Mouse (Mus musculus): ENCODE results near the gene Ctps. TPM values are rescaled to one million over a fixed set of nuclear protein-coding genes. Genes with fewer than 3 reads are reported as not detected.

Gene Ctps
- polyA plus RNA-seq (2014; fragmentation: Nextera tagmentation; extraction: Ambion mirVana): 104 and 109 TPM in 2 replicates

GRCm38 (mm10) chr4:120569486-120570437 is at the start of gene Ctps:
Ctps (minus strand) TSS chr4:120570276.
- Histone ChIP-seq H3K36me3 (ENCODE audit: control insufficient read depth, insufficient read depth, low read length) (peaks cover 10% of the 10 kb centered on the region), H3K9ac (ENCODE audit: low read length) (peak within 1 kb of the TSS; percentile 95), H3K9me3 (ENCODE audit: control insufficient read depth, low read length) (no peaks in the 10 kb centered on the region), H3K4me2 (ENCODE audit: low read length) (peak within 1 kb of the TSS; percentile 73), H3K4me3 (ENCODE audit: control insufficient read depth in 1 of 2, insufficient read depth in 1 of 2, low read depth in 1 of 2, low read length in 2 of 2) (peak within 1 kb of the TSS; percentile 78 to 83), H3K27ac (replicated peaks in 1 of 2; ENCODE audit: control insufficient read depth in 1 of 2, insufficient read depth in 1 of 2, low read depth in 2 of 2, low read length in 2 of 2) (peak within 1 kb of the TSS; percentile 85 to 89), H3K27me3 (ENCODE audit: control insufficient read depth, insufficient read depth, low read length) (no peaks in the 10 kb centered on the region), H3K4me1 (ENCODE audit: control insufficient read depth in 2 of 2, insufficient read depth in 2 of 2, low read length in 2 of 2) (peaks cover 7 to 44% of the 10 kb centered on the region in 2 experiments)
- peak; percentile 94 for ATAC-seq (ENCODE audit: insufficient number of reproducible peaks, insufficient read depth, low FRiP score, low read depth)
- under 1% methylated on average over 97 of the region's 97 CpGs for WGBS

DNA sequence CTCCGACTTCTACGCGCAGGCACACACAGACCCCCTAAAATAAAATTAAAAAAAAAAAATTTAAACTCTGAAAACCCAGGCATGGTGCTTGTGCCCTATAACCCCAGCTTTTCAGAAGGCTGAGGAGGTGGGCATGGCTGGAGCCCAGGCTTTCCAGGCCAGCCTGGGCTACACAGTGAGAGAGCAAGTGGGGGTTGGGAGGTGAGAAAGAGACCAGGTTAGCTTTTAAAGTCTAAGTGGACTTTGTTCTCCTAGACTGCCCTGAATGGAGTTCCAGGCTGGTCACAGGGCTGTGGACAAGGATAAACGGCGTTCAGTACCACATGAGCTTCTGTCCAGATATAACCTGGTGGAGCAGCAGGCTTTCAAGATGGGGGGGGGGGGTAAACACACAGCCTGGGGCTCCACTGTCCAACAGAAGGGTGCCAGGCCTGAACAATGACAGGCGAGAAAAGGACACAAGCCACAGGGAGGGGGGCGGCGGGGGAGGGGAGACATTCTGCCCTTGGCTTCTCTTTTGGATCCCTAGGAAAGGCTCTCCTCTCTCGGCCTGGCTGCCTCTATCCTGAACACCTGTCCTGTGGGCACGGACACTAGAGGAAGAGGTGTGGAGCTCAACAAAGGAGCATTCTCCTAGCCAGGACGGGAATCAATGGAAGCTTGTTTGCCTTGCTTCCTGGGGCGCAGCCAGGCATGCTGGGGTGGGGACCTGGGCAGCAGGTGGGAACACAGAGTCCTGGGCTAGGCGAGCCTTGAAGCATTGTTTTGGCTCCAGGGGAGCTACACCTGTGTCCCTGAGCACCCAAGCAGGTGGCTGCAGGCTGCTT is 46.3 kb upstream of the Ctps start:
- ATAC-seq (ENCODE audit: insufficient number of reproducible peaks, insufficient read depth, low FRiP score, low read depth): no peak
- H3K4me1 ChIP-seq (ENCODE audit: control insufficient read depth in 2 of 2, insufficient read depth in 2 of 2, low read length in 2 of 2): peaks cover 25 to 36% of the 10 kb centered on the region in 2 experiments
- 0 out of 2 replicates have a peak overlapping the region, but pooled peaks have one; percentile 2 for H3K4me2 ChIP-seq (ENCODE audit: low read length)
- no peaks in the 10 kb centered on the region for H3K36me3 ChIP-seq (ENCODE audit: control insufficient read depth, insufficient read depth, low read length)
- 51% methylated on average over 13 of the region's 13 CpGs for WGBS
- no peaks in the 10 kb centered on the region for H3K27me3 ChIP-seq (ENCODE audit: control insufficient read depth, insufficient read depth, low read length)
- no peak overlapping the region for H3K4me3 ChIP-seq (ENCODE audit: control insufficient read depth in 1 of 2, insufficient read depth in 1 of 2, low read depth in 1 of 2, low read length in 2 of 2)
- peak overlapping the region; percentile 99 to 100 for H3K27ac ChIP-seq (replicated peaks in 1 of 2; ENCODE audit: control insufficient read depth in 1 of 2, insufficient read depth in 1 of 2, low read depth in 2 of 2, low read length in 2 of 2)
- H3K9me3 ChIP-seq (ENCODE audit: control insufficient read depth, low read length): no peaks in the 10 kb centered on the region
- peak overlapping the region; percentile 66 for H3K9ac ChIP-seq (ENCODE audit: low read length)

DNA sequence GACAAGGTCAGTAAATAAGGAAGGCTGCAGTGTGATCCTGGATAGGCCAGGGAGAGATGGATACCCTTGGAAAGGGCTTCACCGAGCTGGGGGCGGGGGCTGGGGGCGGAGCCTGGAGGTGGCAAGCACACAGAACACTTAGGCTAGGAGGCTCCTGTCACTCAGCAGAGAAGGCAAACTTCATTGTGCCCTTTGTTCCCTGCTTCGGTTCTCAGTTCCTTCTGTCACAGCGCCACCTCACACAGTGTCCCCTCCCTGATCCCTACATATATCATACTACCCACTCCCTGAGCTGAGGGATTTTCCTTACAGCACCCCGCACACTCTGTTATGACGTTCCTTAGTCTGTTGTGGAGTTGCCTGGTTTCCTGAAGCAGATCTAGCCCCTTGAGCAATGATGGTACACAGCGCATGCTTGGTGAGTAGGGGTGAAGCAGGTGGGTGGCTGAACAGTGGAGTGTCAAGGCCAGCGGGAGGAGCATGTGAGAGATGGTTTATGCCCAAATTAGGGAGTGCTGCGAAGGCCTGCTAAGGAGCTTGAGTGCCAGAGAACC is 45.5 kb upstream of the Ctps start:
- Histone ChIP-seq H3K4me3 (ENCODE audit: control insufficient read depth in 1 of 2, insufficient read depth in 1 of 2, low read depth in 1 of 2, low read length in 2 of 2) (0 out of 4 replicates have a peak overlapping the region, but pooled peaks of 1 of the 2 experiments have one; percentile 4), H3K9ac (ENCODE audit: low read length) (peak overlapping the region; percentile 44), H3K27ac (replicated peaks in 1 of 2; ENCODE audit: control insufficient read depth in 1 of 2, insufficient read depth in 1 of 2, low read depth in 2 of 2, low read length in 2 of 2) (peak overlapping the region; percentile 99 to 100), H3K36me3 (ENCODE audit: control insufficient read depth, insufficient read depth, low read length) (no peaks in the 10 kb centered on the region), H3K27me3 (ENCODE audit: control insufficient read depth, insufficient read depth, low read length) (no peaks in the 10 kb centered on the region), H3K4me2 (ENCODE audit: low read length) (peak overlapping the region; percentile 4), H3K9me3 (ENCODE audit: control insufficient read depth, low read length) (no peaks in the 10 kb centered on the region), H3K4me1 (ENCODE audit: control insufficient read depth in 2 of 2, insufficient read depth in 2 of 2, low read length in 2 of 2) (peaks cover 31 to 44% of the 10 kb centered on the region in 2 experiments)
- ATAC-seq (ENCODE audit: insufficient number of reproducible peaks, insufficient read depth, low FRiP score, low read depth): peak; percentile 73
- WGBS: 20% methylated on average over 10 of the region's 10 CpGs

- no peaks in the 10 kb centered on the region for H3K9me3 ChIP-seq (ENCODE audit: control insufficient read depth, low read length)
- H3K9ac ChIP-seq (ENCODE audit: low read length): no peak overlapping the region
- WGBS: 75% methylated on average over 9 of the region's 9 CpGs
- no peaks in the 10 kb centered on the region for H3K27me3 ChIP-seq (ENCODE audit: control insufficient read depth, insufficient read depth, low read length)
- peak overlapping the region; percentile 99 to 100 for H3K27ac ChIP-seq (replicated peaks in 1 of 2; ENCODE audit: control insufficient read depth in 1 of 2, insufficient read depth in 1 of 2, low read depth in 2 of 2, low read length in 2 of 2)
- ATAC-seq (ENCODE audit: insufficient number of reproducible peaks, insufficient read depth, low FRiP score, low read depth): no peak
- no peak overlapping the region for H3K4me3 ChIP-seq (ENCODE audit: control insufficient read depth in 1 of 2, insufficient read depth in 1 of 2, low read depth in 1 of 2, low read length in 2 of 2)
- H3K4me2 ChIP-seq (ENCODE audit: low read length): no peak overlapping the region
- H3K36me3 ChIP-seq (ENCODE audit: control insufficient read depth, insufficient read depth, low read length): no peaks in the 10 kb centered on the region
- H3K4me1 ChIP-seq (ENCODE audit: control insufficient read depth in 2 of 2, insufficient read depth in 2 of 2, low read length in 2 of 2): peaks cover 35 to 53% of the 10 kb centered on the region in 2 experiments
Observed at GRCm38 (mm10) chr4:120614644-120615043, 44.6 kb upstream of the Ctps start.

DNA sequence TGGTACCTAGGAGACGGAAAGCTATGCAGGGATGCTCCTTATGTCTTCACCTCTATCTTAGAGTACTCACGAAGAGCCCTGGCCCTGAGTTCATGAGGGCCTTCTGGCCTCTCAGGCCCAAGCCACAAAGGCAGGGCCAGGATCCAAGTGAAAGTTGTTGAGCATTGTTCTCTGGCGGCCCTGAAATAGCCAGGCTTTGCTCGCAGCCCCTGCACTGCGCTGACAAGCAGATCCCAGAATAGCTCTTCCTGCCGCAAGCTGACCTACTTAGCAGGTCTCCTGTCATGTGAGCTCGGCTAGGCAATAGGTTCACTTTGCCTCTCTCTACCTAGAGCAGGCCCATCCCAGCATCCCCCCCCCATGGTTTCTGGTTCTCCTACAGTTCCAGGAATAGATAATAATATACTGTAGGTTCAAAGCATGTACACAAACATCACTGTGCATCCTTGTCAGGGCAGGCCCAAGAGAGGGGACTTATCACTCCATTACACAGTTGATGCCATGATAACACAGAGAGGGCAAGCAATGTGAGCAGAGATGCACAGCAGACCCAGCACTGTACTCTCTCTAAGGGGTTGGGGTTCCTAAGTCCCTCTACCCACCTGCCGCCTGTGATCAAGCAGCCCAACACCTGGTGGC is 43.7 kb upstream of the Ctps start:
- Histone ChIP-seq H3K4me2 (ENCODE audit: low read length) (peak overlapping the region; percentile 60), H3K27ac (replicated peaks in 1 of 2; ENCODE audit: control insufficient read depth in 1 of 2, insufficient read depth in 1 of 2, low read depth in 2 of 2, low read length in 2 of 2) (peak overlapping the region; percentile 99 to 100), H3K9me3 (ENCODE audit: control insufficient read depth, low read length) (no peaks in the 10 kb centered on the region), H3K9ac (ENCODE audit: low read length) (peak overlapping the region; percentile 82), H3K4me3 (ENCODE audit: control insufficient read depth in 1 of 2, insufficient read depth in 1 of 2, low read depth in 1 of 2, low read length in 2 of 2) (peak overlapping the region; percentile 34 to 40), H3K4me1 (ENCODE audit: control insufficient read depth in 2 of 2, insufficient read depth in 2 of 2, low read length in 2 of 2) (peaks cover 39 to 58% of the 10 kb centered on the region in 2 experiments), H3K36me3 (ENCODE audit: control insufficient read depth, insufficient read depth, low read length) (no peaks in the 10 kb centered on the region), H3K27me3 (ENCODE audit: control insufficient read depth, insufficient read depth, low read length) (no peaks in the 10 kb centered on the region)
- 13% methylated on average over 8 of the region's 8 CpGs for WGBS
- ATAC-seq (ENCODE audit: insufficient number of reproducible peaks, insufficient read depth, low FRiP score, low read depth): peak; percentile 78

DNA sequence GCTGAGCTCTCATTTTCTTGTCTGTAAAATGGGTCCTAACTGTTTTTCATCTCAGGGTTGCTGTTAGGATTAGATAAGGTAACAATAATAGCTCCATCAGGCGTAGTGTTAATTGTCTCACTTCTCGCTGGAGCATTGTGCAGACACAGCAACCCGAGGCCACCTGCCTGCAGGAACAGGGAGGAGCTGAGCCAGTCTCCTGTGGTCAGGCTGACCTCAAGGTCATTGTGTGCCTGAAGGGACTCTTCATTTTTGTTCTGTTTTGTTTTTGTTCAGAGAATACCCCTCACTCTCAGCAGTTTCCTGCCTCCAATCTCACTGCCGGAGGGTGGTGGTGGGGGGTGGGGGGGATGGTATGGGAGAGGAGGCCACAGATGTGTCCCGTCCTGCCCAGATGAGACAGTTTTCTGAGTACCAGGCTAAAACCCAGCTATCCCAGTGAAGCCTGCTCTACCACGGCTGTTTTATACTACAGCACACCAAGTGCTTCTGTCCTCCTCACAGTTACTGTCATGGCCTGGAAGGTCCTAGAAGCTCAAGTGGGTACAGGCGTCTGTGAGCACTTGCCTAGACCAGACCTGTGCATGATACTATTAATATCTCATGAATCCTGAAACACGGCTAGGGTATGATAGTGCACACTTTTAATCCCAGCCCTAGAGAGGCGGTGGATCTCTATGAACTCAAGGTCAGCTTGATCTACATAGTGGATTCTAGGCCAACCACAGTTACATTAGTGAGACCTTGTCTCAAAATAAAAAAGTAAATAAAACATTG is 42.4 kb upstream of the Ctps start:
- H3K27me3 ChIP-seq (ENCODE audit: control insufficient read depth, insufficient read depth, low read length): no peaks in the 10 kb centered on the region
- H3K4me1 ChIP-seq (ENCODE audit: control insufficient read depth in 2 of 2, insufficient read depth in 2 of 2, low read length in 2 of 2): peaks cover 39 to 58% of the 10 kb centered on the region in 2 experiments
- peak overlapping the region; percentile 60 for H3K4me2 ChIP-seq (ENCODE audit: low read length)
- ATAC-seq (ENCODE audit: insufficient number of reproducible peaks, insufficient read depth, low FRiP score, low read depth): peak; percentile 61
- peak overlapping the region; percentile 91 to 99 for H3K27ac ChIP-seq (replicated peaks in 1 of 2; ENCODE audit: control insufficient read depth in 1 of 2, insufficient read depth in 1 of 2, low read depth in 2 of 2, low read length in 2 of 2)
- no peaks in the 10 kb centered on the region for H3K36me3 ChIP-seq (ENCODE audit: control insufficient read depth, insufficient read depth, low read length)
- H3K4me3 ChIP-seq (ENCODE audit: control insufficient read depth in 1 of 2, insufficient read depth in 1 of 2, low read depth in 1 of 2, low read length in 2 of 2): peak overlapping the region; percentile 18 to 34
- peak overlapping the region; percentile 82 for H3K9ac ChIP-seq (ENCODE audit: low read length)
- no peaks in the 10 kb centered on the region for H3K9me3 ChIP-seq (ENCODE audit: control insufficient read depth, low read length)
- 14% methylated on average over 9 of the region's 9 CpGs for WGBS

All from heart, embryonic 14.5 days (tissue).